Mouse (Mus musculus): ENCODE data around the gene Bnipl. TPM values are rescaled to one million over a fixed set of nuclear protein-coding genes. Genes with fewer than 3 reads are reported as not detected.

The Bnipl gene
- total RNA-seq, 2 experiments from 2014 or later: not detected

DNA sequence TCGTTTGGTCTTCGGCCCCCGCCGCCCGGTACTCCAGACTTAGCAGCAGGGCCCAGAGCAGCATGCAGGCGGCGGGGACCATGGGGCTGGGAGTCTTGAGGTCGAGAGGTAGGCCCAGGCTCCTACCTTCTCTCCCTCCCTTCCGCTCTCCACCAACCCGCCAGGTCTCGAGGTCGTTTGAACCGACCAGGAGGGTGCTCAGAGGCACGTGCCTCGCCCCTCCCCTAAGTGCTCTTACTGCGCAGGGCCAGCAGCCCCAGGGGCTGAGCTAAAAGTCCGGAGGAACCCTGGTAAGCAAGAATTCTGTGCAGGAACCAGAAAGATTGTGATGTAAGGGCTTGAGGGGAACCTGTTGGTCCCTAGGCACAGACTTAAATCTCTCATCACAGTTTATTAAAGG lies 10.1 kb downstream of the Bnipl start:
- ATAC-seq (replicated peaks; ENCODE audit: poor library complexity, severe bottlenecking): peak; percentile 26; the same call in 1 of the 2 replicates

DNA sequence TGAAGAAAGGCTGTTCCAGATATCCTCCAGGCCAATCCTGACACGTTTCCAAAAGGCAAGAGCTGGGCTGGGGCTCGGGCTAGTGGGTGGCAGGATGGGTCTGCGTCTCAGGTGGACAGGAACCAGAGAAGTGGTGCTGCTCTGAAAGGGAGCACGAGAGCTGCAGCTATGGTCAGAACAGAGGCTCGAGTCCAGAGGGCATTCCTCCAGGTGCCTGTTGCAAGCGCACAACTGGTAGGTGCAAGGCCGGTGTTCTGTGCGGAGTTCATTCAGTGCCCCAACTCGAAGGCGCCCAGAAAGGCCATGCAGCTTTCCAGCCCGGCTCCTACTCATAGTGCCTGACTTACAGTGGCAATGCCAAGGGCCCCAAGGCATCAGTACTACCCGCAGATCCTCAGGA lies 11.0 kb downstream of the Bnipl start:
- ATAC-seq (replicated peaks; ENCODE audit: poor library complexity, severe bottlenecking): no peak

DNA sequence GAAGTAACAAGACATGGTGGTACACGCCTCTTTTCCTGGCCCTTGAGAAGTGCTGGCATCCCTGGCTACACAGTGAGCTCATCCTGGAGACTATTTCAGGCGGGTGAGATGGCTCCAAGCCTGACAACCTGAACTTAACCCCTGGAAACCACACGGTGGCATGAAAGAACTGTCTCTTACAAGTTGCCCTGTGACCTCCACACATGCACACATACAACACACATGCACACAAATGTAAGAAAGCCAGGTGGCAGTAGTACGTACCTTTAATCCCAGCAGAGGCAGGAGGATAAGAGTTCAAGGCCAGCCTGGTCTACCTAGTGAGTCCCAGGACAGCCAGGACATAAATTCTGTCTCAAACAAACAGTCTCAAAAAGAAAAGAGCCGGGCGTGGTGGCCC lies 12.0 kb downstream of the Bnipl start:
- no peak for ATAC-seq (replicated peaks; ENCODE audit: poor library complexity, severe bottlenecking)

DNA sequence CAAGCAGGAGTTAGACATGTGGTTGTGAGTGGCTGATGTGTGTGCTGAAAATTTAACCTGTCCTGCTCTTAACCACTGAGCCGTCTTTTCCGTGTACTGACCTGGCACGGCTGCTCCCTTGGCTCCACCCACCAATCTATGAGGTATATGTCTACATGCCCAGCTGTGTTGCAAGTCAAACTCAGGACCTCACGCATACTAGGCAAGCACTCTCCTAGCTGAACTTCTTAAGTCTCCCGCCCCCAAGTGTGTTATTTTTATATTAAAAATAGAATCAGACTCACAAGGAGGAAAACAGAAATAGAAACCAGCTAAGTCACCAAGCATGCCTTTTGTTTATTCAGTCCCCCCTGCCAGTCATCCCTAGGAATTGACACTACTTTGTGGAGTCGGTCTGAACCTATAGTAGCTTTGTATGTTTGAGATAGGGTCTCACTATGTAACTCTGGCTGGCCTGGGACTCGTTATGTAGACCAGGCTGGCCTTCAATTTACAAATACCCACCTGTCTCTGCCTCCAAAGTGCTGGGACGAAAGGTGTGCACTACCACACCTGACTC lies 13.4 kb downstream of the Bnipl start:
- no peak for ATAC-seq (replicated peaks; ENCODE audit: poor library complexity, severe bottlenecking)

DNA sequence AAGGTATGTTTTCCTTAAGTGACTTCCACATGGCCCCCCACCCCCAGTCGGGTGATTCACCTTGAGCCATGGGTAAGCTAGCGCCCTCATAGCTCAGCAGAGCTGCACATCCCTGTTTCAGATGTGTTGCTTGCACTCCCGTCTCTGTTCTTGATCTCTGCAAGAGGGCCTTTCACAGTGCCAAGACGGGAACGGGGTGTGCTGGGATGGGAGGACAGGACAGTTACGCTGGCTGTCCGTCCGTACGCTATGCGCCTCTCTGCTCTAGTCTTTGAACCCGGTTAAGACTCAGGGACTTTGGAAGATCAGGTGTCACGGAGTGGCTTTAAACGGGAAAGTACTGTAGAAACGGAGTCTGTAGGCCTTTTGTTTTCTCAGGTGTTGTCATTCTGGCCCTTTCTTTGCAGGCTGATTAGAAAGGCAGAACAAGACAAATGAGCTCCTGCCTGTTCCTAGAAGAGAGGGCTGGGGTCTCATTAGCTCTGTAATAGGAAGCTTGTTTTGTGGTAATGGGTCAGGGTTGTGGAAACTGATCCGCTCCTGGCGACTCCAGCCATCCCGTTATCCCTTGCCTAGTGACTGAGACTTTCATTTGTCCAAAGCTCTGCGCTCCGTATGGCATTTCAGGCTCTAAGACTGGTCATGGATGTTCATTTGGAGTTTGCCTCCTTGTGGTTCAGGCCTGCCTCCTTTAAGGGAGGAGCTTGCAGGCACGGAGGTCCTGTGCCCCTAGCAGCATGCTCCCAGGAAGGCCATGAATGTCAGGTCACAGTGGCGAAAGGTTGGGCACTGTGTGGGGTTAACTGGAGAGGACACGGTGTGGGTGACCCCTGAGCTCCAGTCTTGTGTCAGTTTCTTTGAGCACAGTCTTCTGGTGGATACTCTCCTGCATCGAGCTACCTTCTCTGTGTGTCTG lies 15.3 kb downstream of the Bnipl start:
- ATAC-seq (replicated peaks; ENCODE audit: poor library complexity, severe bottlenecking): no peak

DNA sequence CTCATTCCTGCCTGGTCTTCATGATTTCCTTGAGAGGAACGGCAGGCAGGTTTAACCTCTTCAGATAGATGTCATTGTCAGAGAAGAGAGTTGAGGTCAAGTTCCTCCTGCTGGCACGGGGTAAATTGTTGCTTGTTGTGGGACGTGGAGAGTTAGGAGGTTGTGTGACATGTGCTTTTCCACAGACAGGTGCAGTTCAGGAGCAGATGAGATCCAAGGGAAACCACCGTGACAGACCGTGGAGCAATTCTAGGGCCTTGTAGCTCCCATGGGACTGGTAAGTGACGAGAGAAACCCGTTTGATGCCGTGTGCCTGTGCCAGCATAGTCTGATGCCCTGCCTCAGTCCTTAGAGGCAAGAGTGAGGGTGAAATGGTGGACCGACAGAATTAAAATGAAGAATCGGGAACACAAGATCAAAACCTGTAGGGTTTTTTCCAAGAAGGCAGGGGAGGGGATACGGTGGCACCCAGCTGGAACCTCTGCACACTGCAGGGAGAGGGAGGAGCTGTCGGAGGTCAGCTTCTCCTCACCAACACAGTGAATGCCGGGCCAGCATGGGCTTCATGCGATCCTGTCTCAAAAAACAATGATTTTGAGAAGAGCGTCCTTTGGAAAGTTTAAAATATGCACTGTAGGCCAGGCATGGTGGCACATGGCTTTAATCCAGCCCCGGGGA lies 17.6 kb downstream of the Bnipl start:
- no peak for ATAC-seq (replicated peaks; ENCODE audit: poor library complexity, severe bottlenecking)

DNA sequence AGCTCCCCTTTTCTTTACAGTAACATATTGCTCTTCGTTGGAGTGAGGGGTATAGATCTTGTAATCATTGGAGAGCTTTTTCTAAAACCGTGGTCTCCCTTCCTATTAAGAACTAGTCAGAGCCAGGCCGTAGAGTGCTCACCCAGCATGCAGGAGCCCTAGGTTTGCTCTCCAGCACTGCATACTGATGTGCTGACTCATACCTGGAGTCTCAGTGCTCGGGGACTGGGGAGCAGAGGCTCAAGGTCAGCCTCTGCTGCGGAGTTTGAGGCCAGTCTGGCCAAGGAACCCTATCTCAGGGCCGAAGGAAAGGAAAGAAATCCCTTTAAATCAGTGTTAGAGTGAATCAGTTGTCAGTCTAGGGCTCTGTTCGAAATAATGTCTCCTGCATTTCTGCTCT lies 18.2 kb downstream of the Bnipl start:
- no peak for ATAC-seq (replicated peaks; ENCODE audit: poor library complexity, severe bottlenecking)

DNA sequence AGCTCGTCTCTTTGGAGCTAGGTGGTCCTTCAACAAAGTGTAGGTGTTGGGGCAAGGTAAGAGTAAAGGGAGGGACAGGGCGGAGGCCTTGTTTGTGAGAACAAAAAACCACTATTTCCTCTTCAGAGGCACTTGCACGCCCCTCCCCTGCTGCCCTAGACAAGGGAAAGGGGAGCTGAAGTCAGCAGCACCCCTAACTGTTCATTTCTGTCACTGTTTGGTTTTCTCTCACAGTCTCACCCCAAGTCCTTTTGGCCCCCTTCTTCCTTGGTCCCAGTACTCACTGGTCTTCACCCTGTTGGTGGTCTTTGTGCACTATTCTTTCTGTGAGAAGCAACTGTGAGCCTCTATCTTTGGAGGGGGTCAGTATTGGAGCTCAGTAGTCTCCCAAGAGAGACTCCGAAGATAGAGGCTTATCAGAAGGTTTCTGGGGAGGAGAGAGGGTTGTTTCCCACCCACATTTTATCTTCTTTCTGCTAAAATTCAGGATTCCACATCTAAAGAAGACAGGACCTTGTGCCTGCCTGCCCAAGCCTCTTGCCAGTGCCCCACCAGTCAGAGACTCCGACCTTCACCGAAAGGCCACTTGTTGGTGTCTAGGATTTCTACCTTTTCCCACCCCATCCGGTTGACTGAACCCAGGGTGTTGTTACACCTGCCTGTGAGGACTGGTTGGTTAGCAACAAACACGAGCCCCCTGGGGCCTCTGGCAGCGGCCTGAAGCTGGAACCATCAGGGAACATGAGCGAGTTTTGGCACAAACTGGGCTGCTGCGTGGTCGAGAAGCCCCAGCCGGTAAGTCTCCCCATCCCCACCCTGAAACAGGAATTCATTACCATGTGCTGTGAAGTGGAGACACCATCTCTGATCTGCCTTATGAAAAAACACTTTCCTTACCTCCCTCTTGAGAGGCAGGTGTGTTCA lies 19.4 kb downstream of the Bnipl start, which contains the start of gene Mllt11:
Gene Mllt11 (minus strand): TSS at position 874 of the 924 bp plus-strand sequence.
- ATAC-seq (replicated peaks; ENCODE audit: poor library complexity, severe bottlenecking): no peak

DNA sequence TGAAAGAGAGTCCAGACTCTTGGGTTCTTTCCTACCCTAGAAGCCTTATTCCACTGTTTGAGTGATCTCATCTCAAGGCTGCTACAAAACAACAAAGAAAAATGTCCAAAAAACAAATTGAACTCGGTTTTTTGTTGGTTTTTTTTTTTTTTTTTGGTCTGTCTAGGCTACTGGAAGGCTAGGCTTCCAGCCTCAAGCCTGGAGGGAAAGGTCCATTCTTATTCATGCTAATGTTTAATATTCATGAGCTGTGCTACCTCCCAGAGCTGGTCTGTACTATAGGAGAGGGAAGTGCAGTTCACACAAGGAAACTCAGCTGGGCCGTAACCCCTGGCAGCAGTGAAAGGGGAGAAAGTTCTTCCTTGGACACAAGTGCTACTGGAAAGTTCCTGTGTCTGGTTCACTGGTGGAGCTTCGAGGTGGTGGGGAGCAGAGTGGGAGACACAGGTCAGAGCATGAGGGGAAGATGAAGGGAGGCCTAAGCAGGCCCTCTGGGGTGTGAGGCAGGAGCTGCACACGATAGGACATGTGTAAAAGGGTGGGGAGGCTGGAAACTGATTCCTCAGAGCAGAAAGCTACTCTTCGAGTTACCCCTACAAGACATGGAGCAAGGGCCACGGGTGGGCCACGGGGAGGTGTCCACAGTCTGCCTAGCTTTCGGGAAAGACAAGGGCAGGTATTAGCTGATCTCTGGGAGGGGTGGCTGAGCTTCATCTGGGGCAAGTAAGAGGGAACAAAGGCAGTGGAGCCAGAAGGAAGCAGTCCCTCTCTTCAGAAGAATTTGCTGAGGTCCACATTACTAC lies 20.3 kb downstream of the Bnipl start:
- peak; percentile 6; the same call in 1 of the 2 replicates for ATAC-seq (replicated peaks; ENCODE audit: poor library complexity, severe bottlenecking)

DNA sequence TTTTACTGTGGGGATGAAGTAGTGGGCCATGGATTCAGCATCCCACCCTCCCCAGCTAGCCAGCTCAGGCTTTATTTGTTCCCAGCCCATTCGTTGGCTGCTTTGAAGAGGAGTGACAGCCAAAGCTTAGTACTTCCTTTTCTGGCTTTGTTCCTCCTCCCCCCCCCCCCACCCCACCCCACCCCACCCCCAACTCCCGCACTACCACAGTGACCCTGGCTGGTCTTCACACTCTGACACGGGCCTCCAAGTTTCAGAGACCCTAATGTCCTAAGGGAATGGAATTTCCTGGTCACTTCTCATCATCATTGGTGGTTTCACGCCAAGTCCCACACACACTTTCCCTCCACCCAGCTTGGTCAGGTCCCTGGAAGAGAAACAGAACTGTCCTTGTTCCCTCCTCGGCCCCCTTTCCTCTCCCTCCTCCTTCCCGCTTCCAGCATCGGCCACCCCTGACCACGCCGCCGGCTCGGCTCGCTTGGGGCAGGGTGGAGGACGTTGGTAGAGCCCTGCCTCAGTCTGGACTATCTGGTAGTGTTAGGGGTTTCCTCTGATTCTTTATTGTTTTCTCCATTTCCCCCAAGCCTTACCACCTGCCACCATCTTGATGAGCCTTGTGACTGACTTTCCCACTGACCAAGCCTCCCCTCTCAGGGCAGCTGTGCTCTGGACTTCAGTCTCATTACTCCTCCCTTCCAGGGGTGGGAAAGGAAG lies 21.1 kb downstream of the Bnipl start:
- peak; percentile 47 for ATAC-seq (replicated peaks; ENCODE audit: poor library complexity, severe bottlenecking)

DNA sequence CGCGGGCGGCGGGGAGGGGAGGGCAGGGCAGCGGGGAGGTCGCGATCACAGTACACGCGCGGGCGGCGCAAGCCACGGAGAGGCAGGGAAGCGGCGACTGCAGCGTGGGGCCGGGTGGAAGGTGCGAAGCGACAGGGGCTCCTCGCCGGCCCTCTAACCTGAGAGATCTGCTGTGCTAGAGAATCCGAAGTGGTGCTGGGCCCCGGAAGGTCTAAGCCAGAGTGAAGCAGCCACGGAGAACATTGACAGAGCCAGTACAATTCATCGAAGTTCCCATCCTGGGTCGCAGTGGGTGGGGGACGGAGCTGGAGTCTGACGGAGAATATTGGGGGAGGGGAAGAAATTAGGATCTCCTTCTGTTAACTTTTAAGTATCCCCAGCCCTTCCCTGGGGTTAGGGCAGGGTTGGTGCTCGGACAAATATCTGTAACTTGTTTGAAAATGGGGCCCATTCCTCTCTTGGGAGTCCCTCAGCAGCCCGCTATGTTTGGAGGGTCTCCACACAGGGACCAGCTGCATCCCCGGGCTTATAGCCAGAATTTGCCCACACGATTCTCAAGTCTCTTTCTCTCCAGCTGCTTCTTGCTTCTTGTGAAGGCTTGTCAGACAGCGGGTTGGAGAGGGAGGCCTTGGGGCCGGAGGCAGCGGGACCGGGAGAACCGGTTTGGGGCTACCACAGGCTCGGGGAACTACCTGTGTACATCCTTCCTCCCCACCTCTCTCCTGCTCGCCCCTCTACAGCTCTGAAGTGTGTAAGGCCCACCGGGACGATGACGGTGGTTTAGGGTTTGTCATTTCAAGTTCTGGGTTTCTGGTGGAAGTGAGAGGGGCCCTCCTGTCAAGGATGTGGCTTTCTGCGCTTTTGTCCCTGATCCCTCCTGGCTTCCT lies 21.9 kb downstream of the Bnipl start:
- ATAC-seq (replicated peaks; ENCODE audit: poor library complexity, severe bottlenecking): no peak

DNA sequence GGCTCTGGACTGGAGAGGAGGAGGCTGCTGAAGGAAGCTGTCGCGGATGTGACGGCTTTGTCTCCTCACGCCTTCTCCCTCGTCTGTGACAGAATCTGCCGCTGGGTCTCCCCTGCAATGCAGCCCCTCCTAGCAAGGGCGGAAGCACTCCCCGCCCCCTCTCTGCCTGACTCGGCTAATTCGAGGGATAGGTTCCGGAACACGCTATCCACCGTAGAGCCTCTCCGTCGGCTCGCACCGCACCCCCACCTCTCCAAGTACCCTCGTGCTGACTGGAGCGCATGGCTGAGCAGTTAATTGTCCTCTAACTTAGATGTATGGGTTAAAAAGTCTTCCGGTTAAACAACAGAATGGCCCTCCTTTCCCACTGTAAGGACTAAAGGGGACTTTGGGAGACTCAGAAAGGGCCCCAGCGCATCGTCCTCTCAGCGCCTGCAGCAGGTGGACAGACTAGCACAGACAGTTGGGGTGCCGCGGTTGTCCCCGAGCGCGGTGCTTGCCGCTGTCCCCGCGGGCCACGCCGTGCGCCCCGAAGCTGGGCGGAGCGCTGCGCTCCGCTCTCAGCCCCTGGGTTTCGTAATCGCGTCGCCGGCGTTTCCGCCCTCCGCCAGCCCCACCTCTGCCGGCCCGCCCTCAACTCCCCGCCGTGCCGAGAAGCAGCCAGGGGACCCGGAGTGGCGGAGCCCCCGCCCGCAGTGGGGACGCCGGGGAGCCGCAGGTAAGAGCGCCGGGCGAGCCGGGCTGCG lies 22.7 kb downstream of the Bnipl start, which contains the start of gene Cdc42se1:
Gene Cdc42se1 (plus strand): TSS at position 585 of the 746 bp plus-strand sequence.
- ATAC-seq (replicated peaks; ENCODE audit: poor library complexity, severe bottlenecking): peak; percentile 68

DNA sequence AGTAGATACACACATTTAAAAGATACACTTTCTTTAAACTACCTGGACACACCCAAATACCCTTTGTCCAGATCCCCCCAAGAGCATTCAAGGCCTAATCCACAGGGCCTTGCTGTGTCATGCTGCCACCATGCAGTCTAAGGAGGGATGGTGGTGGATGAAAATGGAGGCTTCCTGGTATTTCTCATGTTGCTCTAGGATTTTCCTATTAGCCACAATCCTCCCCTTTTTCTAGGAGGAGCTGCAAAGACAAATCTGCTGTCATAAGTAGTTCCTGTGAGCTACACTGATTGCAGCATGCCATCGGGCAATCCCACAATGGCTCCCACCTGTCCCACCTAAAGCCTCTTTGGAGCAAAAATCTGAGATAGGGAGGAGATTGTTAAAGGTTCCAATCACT lies 23.8 kb downstream of the Bnipl start:
- no peak for ATAC-seq (replicated peaks; ENCODE audit: poor library complexity, severe bottlenecking)

DNA sequence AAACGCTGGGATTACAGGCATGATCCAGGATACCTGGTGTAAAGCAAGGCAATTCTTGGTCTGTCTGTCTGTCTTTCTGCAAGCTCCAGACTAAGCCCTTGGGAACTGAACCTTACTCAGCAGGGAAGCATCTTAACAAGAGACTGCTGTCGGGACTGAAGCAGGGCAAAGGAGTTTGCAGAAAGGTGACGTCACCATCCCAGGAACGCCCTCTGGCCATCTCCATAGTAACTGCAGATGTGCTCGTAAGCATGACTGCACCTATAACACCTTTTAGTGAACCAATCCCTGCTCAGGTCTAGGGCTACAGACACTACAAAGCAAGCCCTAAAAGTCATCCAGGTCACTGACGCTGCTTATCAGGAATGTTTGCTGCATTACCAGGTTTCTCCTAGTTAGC lies 26.7 kb downstream of the Bnipl start:
- ATAC-seq (replicated peaks; ENCODE audit: poor library complexity, severe bottlenecking): no peak

DNA sequence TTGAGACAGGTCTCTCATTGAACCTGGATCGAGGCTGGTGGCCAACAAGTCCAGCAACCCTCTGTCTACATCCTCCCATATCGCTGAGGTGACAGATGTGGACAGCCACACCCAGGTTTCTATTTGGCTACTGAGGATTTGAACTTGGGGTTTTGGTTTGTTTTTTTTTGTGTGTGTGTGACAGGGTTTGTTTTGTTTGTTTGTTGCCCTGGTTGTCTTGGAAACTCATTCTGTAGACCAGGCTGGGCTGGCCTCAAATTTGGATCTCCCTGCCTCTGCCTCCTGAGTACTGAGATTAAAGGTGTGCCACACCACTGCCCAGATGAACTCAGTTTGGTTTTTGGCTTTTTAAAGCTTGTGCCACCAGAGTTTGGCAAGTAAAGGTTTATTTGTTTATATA lies 28.0 kb downstream of the Bnipl start:
- no peak for ATAC-seq (replicated peaks; ENCODE audit: poor library complexity, severe bottlenecking)

DNA sequence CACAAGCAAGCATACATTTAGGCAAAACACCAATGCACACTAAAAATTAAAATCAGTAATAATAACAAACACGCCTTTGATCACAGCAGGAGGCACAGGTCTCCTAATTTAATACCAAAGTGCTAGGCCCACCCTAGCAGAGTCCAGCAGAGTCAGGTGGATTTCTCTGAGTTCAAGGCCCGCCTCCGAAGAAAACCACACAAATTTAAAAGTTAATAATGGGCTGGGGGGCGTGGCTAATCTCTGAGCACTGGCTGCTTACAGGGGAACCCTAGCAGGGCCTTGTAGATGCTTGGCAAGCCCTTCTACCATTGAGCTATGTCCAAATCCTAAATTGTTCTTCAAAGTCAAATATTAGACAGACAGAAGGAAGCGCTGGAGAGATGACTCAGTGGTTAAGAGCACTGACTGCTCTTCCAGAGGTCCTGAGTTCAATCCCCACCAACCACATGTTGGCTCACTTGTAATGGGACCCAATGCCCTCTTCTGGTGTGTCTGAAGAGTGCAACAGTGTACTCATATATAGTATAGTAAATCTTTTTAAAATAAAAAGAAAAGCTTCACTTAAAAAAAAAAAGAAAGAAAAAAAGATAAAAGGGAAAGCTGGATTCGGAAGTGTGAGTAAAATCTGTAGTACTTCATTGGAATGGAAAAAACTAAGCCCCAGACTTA lies 32.4 kb downstream of the Bnipl start:
- 0 out of 2 replicates have a peak, but pooled peaks have one; percentile 7 for ATAC-seq (replicated peaks; ENCODE audit: poor library complexity, severe bottlenecking)
